Mouse (Mus musculus): ENCODE data around the gene Cdkal1.

Cdkal1 gene

DNA sequence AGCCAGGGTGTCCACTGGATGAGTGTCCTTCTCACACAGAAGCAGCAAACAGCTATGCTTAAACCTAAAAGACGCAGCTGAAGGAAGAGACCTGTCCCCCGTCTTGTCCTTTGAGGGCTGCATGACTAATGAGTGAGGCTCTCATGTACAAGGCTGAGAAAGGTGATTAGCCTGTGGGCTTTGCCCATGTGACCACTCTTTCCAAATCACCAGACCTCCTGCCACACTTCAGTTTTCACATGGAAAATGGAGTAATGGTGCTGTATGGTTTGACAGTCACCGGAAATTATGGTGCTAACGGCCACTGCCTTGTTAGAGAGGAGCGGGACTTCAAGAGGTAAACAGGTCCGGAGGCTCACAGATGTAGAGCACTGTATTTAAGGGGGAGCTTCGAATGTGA is 274.7 kb downstream of the Cdkal1 start:
- DNase-seq (ENCODE audit: low spot score in 2 of 2): no peak

- DNase-seq (ENCODE audit: low spot score in 2 of 2): no peak
Observed at GRCm38 (mm10) chr13:29580009-29580408, 275.5 kb downstream of the Cdkal1 start.

- no peak for DNase-seq (ENCODE audit: low spot score in 2 of 2)
Observed at GRCm38 (mm10) chr13:29578621-29579020, 276.9 kb downstream of the Cdkal1 start.

DNA sequence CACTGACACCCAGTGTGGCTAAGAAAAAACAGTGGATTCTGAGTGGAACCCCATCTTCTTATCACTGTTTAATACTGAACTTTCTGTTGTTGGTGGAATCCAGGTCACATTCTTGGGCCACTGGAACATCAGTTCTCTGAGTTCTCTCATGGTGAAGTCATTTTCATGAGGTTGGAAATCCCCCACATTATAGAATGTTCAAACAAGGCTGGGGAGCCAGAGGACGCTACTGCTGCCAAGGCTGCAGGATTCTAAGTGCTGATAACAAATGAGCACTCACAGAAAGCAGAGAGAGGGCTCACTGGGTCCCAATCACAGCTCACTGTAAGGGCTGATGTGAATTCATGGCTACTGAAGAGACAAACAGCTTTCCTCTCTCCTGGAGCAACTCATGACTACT is 280.7 kb downstream of the Cdkal1 start:
- DNase-seq (ENCODE audit: low spot score in 2 of 2): no peak

GRCm38 (mm10) chr13:29572477-29572876 is 283.0 kb downstream of the Cdkal1 start:
- no peak for DNase-seq (ENCODE audit: low spot score in 2 of 2)

GRCm38 (mm10) chr13:29565710-29566109 is 289.8 kb downstream of the Cdkal1 start:
- no peak for DNase-seq (ENCODE audit: low spot score in 2 of 2)

- no peak for DNase-seq (ENCODE audit: low spot score in 2 of 2)
Observed at GRCm38 (mm10) chr13:29559188-29559587, 296.3 kb downstream of the Cdkal1 start.

DNA sequence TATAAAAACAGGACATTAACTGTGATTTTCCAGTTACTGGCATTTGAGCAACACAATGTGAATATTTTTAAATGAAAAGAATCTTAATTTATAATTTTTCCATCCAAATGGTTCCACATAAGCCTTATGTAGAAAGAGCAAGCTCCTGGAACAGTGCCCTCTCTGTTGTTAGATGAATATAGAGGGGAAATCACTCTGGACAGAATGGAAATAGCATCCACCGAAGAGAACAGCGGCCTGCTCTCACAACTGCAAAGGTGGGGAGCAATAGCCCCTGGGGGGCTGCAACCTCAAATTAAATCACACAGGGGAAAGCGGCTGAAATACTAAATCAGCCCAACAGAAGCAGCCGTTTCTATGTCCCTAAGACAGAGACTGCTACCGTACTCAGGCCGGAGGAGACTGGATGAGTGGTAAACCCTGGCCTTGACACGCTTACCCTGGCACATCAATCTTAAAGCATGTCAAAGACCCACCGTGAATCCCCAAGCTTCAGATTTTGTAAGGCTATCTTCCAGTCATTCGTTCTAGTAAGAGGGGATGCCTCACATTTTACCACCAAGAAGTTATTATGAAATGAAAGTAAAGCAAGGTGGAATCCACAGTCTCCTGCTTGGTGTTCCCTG is 300.2 kb downstream of the Cdkal1 start:
- no peak for DNase-seq (ENCODE audit: low spot score in 2 of 2)

DNA sequence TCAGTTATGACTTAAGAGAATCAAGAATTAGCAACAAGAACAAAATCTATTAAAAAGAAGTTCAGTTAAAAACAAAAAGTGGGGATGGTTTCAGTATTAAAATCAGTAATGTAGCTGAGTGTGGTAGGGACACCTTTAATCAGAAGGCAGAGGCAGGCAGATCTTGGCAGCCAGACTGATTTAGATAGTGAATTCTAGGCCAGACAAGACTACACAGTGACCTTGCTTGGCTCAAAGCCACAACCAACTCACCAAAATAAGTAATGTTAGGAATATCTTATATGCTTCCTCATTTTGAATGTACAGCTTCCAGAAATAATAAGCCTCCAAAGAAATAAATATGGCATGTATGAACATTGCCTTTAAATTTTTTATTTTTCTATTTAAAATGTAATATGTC is 301.7 kb downstream of the Cdkal1 start:
- DNase-seq (ENCODE audit: low spot score in 2 of 2): no peak

DNA sequence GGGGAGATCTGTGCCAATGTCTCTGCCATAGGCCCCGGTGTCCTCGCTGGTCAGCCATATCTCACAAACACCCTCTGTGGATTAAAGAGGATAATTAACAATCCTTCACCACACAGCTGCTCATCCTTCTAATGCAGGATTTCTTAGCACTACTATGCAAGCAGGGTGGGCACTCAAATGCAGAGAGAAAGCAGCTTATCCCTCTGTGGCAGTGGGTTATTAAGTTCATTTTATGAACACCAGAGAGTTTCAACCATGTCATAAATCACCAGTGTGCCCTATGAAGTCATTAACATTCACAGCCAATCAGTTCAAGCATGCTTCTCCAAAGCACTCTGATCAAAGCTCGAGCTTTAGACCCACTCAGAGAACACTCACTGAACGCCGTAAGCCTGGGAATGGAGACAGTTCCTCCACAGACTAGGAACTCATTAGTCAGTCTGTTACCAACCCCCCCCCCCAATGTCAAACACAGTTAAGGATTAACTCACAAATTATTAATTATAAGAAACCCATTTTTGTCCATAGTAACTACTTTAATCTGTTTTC is 303.1 kb downstream of the Cdkal1 start:
- DNase-seq (ENCODE audit: low spot score in 2 of 2): no peak

DNA sequence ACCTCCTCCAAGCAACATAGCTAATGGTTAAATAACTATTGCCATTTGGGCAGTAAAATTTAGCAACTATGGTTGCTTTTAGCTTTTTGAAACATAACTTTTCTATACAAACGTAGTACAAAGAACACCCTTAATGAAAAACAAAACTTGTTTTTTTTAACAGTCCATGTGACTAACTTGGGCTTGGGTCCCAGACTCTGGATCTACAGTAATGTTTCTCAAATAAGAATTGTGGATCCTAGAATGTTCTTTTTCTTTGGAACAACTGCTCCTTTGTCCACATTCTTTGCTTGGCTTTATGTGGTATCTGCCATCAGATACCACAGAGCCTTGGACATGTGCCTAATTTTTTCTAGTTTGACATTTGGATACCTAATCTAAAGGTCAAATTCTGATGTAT is 304.6 kb downstream of the Cdkal1 start:
- DNase-seq (ENCODE audit: low spot score in 2 of 2): no peak

GRCm38 (mm10) chr13:29550203-29550602 is 305.3 kb downstream of the Cdkal1 start:
- DNase-seq (ENCODE audit: low spot score in 2 of 2): no peak

- DNase-seq (ENCODE audit: low spot score in 2 of 2): no peak
Observed at GRCm38 (mm10) chr13:29549761-29550160, 305.7 kb downstream of the Cdkal1 start.

GRCm38 (mm10) chr13:29537906-29538305 is 317.6 kb downstream of the Cdkal1 start:
- DNase-seq (ENCODE audit: low spot score in 2 of 2): no peak

DNA sequence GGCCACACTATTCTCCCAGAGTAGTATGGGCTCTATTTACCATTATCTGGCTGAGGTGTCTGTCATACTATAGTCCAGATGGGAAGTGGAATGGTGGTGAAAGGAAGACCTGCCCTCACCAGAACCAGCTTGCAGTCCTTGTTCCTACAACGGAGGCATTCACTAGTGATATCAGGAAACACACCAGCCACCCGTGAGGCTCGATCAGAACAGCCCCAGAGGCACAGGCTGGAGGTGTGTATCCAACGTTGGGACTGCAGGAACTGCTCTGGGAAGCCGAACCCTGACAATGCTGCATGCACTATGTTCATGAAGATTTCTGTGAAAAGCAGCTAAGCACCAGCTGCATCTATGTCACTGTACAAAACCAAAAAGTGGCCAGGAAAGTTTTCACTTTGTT is 321.9 kb downstream of the Cdkal1 start:
- DNase-seq (ENCODE audit: low spot score in 2 of 2): no peak

DNA sequence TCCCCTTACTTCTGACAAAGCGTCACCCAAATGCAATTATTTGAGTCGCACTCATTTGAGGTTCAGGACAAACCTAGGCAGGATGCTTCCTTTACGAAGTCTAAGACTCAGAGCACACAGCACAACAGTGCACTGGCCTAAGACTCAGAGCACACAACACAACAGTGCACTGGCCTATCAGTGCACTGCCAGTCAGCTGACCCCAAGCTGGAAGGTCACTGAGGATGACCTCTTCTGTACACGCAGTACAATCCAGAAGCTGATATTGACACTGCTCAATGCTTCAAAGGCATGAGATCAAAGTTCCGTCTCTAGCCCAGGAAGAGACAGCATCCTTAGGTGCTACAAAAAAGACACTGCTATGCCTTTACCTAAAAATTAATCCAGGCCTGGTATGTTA is 327.1 kb downstream of the Cdkal1 start:
- no peak for DNase-seq (ENCODE audit: low spot score in 2 of 2)

GRCm38 (mm10) chr13:29521321-29521720 is 334.2 kb downstream of the Cdkal1 start:
- DNase-seq (ENCODE audit: low spot score in 2 of 2): no peak

GRCm38 (mm10) chr13:29514071-29514470 is 341.4 kb downstream of the Cdkal1 start:
- no peak for DNase-seq (ENCODE audit: low spot score in 2 of 2)

DNA sequence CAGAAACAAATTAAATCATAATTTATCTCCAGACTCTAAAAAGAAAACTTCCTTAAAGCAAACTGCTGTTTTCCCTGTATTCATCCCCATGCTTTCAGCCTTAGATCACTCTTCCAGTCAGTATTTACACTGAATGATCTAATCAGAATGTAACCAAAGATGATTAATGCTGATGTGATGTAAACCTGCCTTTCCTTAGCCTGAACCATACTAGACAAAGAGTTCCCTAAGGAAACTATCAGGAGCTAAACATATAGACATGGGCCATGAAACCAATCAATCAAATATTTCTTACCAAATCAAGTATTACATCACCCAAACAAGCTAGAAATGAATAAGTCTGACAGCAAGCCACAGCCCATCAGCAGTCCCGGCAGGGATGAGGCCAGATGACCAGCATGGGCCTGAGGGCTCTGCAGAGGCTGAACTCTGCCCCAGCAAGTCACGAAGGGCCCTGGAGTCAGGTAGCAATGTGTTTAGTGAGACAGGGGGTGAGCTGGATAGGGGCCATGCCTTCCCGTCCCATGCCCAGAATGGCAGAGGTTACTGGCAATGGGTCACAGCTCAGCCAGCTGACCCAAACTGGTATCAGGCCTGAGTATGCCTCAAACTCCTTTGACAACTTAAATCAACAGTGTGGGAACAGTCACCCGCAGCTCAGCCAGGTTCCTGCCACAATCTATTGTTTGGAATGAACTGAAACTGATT is 350.5 kb downstream of the Cdkal1 start:
- DNase-seq (ENCODE audit: low spot score in 2 of 2): no peak

DNA sequence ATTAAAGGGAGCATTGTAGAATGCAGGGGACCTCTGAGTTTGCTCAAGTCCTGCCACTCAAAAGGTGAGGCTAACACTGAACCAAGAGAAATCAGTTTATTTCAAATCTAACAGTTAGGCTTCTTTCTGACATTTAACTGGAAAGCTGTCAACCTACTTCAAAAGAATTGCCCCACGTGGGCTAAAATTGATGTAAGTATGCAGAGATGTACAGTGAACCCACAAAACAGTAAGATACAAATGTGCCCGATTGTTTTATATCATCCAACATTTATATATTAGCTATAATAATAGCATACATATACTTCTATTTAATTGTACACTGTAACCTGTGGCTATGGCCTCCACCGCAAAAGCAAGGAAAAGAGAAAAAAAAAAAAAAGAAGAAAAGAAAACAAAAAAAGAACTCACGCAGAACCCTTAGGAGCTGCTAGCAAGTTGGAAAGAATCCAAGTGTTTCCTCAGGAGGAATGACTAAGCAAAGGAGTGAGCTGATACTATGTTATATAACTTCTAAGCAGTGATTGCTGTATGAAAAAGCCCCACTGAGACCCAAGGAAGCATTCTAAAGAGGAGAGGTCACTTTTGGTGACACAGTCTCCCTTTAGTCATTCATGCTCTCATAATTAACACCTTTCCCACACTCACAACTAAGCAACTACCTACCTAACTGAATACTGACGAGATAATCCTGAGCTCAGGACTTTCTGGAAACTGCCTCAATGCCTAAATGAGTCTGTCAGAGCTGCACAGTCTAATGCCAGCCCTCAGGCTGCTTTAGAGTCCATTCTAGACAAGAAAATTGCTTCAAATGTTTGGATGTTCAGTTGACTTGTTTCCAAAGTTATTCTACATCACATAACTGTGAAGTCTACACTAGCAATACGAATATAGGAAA is 352.1 kb downstream of the Cdkal1 start:
- DNase-seq (ENCODE audit: low spot score in 2 of 2): no peak

DNA sequence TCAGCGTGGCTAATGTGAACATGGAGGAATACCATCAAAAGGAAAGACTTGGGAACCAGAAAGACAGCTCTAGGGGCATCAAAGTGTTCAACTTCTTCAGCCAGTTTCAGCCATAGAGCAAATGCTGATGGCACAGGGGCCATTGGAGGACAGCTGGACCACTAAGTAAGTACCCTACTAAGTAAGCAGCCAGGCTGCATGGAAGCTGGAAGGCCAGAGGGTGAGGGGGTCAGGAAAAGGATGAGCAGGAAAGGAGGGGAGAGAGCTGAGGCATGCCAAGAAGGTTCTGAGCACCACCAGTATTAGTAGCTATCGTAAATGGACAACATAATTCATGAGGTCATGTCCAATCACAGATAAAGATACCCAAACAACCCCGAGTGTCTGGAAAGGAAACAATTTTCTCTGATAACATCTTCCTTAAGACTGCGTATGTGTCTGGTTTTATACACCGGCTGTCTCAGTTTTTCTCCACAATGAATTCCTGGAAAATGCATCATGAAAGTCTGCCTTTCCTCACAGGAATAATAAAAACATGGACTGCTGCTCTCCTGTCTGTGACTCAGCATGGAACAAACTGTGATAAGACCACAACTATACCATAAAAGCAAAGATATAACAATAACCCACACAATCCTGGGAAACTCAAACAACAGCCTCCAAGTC is 352.9 kb downstream of the Cdkal1 start:
- DNase-seq (ENCODE audit: low spot score in 2 of 2): no peak

- DNase-seq (ENCODE audit: low spot score in 2 of 2): no peak
Observed at GRCm38 (mm10) chr13:29501173-29501572, 354.3 kb downstream of the Cdkal1 start.

Data from frontal cortex, postnatal 14 days (tissue).